Mouse (Mus musculus) gastrocnemius, postnatal 14 days (tissue): ENCODE results near the gene Lrmda. TPM values are rescaled to one million over a fixed set of nuclear protein-coding genes. Genes with fewer than 3 reads are reported as not detected.

Experiments
- DNase-seq: peaks from one replicate; pipeline ENCODE4 v3.0.0; 2021; ENCODE audit warnings: mixed read lengths
- intact Hi-C: fragments of 180-260 bp; cut with DNase I; formaldehyde crosslinking; loops from one replicate; pipeline ENCODE4 v1.15.1; 2025; ENCODE audit warnings: low total_unique reads
- total RNA-seq, 2 experiments: library from RNA; stranded (reverse); gene quantifications; 2 replicates each; pipeline ENCODE4 v1.2.3; 2021

The Lrmda gene
- total RNA-seq, 2 experiments from 2014 or later: 1.6 to 1.7 TPM

DNA sequence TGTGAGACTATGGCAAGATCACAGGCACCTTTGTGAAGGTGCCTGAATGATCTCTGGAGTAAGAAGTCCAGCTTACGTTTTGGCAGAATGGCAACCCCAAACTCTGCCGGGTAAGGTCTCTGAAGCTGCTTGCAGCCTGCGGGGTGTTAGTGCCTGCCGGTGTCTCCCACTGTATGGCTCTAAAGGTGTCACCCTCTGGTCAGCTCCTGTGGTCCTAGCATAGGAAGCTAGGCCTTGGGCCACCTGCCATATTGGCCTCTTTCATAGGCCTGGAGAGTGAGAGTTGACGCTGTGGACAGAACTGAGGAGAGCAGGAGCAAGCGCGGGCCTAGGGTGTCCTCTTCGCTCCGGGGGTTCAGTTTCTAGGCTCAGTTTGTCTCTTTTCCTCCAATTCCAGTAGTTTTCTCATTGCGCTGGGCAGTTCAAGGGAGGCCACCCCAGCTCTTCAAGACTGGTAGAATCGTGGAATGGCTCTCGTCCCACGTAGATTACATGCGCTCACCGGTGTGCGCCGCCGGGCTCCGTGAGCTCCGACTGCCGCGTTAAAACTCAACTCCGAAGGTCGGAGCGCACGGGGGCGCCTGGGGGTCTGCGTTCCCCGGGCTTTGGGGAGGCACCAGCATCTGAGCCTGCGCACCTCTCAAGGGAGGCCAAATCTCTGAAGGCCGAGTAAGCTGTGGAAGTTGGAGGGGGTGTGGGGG lies 29.0 kb upstream of the Lrmda start:
- intact Hi-C loops: no loop called here
- peak; percentile 28 for DNase-seq

DNA sequence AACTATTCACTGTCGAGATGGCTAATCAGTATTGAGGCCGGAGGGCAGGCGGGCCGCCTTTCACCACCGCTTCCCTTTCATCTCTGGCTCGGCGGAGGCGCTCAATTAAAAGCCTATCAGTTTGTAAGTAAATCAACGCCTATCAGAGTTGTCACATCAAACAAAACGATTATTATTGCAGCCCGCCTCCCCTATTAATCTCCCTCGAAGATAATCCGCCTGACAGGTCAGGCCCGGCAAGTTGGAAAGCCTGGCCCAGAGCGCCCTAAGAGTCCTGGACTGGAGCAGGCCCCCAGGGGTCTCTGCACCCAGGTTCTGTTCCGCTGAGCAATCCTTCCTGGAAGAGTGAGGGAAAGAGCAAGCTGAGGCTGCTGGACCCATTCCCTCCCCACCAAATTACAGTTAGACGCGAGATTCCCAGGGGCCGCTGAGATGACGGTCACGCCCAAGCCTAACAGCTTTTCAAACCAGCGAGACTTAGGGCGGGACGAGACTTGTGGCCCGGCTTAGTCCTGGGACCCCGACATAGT lies 28.2 kb upstream of the Lrmda start:
- peak; percentile 53 for DNase-seq
- intact Hi-C loops: no loop called here

DNA sequence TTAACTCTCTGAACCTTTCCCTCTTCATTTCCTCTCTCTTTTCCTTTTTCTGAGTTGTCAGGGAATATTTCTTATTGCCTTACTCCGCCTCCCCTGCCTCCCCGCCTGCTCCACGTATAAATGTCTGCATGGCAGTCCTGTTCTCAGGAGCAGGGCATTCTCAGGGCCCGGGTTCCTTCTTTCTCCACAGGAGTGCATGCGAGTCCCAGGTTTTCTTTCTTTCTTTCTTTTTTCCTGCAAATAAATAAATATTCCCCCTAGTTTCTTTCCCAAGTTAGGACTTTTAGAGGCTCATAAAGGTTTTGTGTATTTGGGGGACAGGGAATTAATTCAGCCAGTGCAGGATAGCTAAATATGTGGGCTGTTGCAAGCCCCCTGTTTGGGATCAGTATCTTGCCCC lies 27.7 kb upstream of the Lrmda start:
- no peak for DNase-seq
- intact Hi-C loops: no loop called here

DNA sequence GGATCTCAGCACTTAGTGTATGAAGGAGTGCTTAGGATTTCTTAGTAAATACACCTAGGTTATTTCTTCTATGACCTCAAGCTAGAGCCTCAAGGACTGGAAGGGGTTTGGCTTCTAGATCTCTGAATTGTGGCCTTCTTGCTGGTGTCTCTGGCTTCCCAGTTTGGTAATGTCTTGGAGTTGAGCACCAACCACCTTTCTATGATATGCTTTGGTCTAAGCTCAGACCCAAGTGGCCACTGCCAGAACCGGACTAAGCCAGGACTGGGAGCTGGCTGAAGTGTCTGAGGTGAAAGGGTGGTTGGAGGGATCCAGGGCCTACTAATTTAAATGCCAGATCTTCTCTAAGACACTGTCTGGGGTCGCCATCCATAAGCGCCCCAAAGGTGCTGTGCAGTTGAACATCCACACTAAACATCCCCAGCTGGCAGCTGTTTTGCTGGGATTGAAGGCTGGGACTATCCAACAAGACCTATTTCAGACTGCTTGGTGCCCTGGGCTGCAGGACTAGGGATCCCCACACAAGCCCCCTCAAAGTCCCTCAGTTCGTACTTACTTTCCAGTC lies 27.1 kb upstream of the Lrmda start:
- intact Hi-C loops: no loop called here
- DNase-seq: no peak

DNA sequence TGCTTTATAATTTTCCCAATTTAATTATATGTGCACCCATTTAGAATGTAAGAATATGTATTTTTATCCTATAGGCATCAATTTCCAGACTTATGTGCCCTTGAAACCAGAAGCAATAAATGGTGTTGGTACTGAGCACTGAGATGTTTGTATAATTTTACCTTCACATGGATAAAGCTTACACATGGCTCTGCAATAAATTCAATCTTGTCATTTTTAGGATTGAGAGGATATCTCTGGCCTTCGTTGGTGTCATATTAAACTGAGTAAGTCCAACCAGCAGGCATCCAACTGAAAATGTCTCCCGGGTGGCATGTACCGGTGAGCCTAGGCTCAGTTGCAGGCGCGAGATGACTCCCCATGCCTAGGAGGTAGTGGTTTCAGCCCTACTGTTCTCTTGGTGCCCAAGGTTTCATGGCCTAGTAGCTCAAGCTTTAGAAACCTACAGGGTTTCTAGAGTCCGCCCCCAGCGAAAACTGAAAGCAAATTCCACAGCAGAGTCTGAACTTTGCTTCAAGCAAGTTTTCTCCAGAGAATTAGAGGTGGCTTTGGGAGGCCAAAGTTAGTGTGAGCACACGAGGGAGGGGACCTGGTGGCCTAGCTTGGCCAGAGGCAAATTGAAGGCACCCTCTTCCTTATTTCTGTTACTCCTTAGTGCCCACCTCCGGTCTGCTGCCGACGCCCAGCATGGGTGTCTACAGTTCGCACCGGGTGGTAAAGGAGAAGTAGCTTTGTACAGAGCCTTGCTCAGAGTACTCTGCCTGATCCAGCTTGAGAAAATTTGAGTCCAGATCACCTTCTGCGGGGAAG lies 26.1 kb upstream of the Lrmda start:
- intact Hi-C loops: no loop called here
- no peak for DNase-seq

DNA sequence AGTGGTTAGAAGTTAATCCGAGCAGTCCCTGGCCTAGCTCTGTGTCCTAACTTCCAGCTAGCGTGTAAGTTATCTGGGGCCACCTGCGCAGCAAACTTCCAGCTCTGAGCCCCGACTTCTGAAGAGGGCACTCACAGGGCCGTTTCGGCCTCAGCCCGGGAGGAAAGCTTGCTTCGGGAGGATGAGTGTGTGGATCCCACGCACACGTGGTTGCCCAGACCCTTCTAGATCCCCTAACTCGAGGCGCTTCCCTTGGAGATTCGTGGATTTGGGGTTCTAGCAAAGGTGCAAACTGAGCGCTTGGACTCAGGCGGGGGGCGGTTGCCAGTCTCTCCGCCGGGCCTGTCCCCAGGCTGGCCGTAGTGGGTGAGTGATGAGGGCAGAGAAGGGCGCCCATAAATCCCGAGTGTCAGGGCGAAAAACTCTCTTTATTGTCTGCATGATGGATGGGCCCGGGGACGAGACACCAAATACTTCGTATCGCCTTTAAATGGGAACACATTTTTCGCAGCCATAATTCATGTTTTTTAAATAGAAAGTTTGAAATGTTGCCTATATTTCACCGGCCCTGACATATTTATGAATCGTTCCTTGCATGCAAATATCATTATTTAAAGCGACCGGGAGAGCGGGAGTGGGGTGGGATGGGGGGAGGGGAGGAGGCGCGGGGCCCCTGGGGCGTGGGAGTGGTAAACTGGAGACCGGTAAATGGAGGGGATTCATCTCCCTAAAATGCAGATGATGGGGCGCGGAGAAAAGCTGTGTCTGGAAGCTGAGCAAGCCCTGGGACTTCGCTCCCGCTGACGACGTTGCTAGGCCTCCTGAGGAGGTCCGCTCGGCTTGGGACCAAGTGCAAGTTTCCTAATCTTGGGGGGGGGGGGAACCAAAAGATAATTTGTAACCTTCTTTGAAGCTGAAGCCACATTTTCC lies 25.2 kb upstream of the Lrmda start:
- no peak for DNase-seq
- intact Hi-C loops: no loop called here

DNA sequence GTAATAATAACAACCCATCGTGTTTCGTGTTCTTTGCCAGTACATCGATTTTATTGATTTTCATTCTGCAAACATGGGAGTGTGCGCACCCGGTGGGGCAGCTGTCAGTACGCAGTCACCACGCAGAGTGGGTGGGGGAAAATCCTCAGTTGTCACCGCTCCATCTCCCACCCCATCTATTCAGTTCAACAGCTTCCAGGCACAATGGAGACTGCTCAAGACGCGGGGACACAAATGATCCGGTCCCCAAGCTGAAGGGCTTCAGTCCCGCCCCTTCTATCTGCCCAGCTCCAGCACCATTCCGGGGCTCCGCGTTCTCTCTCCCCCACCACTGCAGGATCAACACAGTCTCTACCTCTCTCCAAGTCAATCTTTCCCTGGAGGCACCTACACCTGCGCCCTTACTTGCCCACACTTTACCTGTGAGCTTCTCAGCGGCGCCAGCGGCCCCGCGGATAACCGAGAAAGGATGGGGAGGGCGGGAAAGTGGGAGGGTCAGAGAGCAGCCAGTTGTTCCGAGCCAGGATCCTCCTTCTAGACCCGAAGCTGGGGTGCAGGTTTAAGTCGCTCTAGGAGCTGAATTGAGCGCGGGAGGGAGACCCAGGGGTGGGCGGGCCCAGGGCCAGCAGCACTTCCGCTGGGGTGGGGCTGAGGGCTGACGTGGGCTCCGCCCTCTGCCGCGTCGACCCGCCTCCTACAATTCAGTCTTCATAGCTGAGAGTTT lies 24.3 kb upstream of the Lrmda start:
- peak; percentile 76 for DNase-seq
- intact Hi-C loops: no loop called here

DNA sequence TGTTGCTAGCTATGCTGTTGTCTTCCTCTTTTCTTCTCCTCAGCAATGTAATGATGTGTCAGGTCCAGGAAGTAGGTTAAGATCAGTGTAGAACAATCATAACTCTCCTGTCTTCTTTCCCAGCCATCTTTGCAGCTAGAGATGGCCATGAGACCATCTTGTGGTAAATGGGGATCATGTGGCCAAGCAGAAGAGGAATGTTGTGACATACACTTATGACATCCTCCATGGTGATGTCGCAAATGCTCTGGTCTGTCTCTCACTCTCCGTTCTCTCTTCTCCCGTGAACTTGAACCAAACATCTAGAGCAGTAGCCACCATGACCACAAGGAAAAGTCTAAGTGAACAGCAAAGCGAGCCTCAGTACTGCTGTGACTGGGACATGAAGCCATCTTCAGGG lies 19.9 kb upstream of the Lrmda start:
- intact Hi-C loops: no loop called here
- DNase-seq: no peak

DNA sequence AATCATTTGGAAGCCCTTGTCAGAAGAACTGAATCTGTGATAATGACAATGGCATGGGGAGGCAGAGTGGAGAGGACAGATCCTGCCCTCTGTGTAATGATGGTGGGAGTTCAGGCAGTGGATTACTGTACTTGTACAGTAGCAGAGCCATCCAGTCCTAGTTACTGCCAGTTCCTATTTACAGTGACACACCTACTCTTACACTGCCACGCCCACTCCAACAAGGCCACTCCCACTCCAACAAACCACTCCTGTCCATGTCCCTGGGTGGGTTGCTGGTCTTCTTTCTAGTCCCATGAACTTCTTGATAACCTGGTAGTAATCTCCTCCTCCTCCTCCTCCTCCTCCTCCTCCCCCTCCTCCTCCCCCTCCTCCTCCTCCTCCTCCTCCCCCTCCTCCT lies 16.3 kb upstream of the Lrmda start:
- no peak for DNase-seq
- intact Hi-C loops: no loop called here

DNA sequence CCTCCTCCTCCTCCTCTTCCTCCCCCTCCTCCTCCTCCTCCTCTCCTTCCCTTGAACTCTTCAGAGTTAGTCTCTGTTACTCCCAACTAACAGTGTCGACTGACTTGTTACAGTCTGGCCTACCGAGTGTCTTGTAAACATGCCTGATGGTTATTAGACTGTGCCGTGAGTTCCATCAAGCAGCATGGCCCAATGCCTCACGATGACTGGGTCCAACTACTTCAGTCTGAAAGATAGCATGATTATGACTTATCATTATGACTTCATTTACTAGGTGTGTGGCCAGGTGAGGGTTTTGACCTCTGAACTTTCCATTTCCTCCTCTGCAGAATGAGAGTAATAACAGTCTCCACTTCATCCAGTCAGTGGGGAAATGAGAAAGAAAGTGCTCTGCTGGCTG lies 15.9 kb upstream of the Lrmda start:
- no peak for DNase-seq
- intact Hi-C loops: no loop called here

DNA sequence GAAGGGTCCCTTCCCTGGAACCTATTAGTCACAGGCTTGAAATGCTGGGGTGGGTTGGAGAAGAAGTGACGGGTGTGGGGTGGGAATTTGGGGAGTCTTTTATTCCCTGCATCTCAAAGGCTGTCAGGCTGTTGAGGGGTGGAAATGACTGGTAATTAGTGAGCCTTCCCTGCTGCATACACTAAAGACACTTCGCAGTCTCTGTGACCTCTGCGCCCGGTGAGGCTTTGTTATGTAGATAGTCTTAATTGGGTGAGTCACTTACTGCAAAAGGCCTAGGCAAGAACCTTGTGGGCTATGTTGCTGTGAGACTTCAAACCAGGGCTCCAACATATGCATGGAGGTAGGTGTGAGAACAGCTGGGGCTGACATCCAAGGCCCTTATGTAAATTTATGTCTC lies 14.6 kb upstream of the Lrmda start:
- no peak for DNase-seq
- intact Hi-C loops: no loop called here

DNA sequence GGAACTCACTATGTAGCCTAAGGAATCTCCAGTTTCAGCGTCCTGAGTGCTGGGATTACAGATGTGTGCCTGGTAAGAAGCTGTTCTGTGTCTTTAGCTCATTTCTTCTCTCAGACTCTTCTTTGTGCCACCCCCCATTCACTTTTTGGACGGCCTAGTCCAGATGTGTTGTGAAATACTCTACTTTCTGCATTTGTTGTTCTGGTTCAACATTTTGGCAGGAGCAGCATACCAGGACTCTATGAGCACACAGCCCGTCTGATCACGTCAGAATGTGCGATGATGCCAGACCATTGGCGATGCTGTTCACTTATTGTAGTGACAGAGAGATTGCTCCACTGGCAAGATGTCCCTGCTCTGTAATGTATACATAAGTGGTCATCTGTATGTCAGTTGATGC lies 12.5 kb upstream of the Lrmda start:
- no peak for DNase-seq
- intact Hi-C loops: no loop called here

DNA sequence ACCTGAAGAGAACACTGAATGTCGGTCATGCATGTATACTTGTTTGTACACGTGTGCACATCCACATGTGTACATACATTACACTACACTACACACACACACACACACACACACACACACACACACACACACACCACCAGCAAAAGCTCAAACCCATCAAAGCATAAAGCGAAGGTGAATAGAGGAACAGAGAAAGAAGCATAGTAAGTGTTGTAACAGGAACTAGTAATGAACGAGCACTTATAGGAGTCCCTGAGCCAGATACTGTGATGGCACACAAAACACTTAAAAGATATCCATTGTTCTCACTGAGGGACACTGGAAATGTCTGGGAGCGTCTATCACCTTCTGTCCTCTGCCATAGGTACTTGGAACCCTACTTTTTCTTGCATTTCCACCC lies 5.2 kb upstream of the Lrmda start:
- no peak for DNase-seq
- intact Hi-C loops: no loop called here

DNA sequence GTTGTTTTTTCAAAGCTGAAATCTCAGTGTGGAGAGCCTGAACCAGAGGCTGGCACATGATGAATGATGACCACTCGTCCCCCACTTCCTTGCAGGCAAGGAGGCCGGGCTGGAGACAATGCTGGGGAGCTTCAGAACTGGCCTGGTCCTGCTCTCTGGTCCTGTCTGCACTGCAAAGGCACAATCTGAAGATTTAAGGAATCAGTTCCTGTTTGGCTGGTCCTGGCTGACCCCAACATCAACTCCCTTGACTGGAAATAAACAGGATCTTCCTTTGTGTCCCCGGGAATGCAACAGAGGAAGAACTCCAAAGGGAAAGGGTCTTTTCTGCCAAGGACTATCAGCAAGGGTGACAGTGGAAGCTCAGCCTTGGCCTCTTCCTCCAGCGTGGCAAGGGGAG lies 4.7 kb upstream of the Lrmda start:
- DNase-seq: no peak
- intact Hi-C loops: no loop called here

DNA sequence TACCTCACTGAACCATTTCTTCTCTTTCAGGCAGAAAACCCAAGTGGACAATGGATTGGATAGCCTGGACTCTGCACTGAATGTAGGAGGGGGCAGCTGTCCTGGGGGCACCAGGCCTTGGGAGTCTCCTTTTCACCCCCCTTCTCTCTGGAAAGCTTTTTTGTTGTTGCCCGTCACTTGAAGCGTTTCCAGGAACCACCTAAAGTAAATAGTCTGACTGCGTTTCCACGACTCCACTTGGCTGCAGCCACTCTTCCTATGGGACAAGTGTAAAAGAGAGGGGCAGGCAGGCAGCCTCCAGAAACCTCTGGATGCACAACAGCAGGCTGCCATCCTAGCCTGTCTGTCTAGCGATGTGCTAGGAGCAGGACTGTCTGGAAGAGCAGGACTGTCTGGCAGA lies 2.5 kb upstream of the Lrmda start:
- DNase-seq: no peak
- intact Hi-C loops: no loop called here

DNA sequence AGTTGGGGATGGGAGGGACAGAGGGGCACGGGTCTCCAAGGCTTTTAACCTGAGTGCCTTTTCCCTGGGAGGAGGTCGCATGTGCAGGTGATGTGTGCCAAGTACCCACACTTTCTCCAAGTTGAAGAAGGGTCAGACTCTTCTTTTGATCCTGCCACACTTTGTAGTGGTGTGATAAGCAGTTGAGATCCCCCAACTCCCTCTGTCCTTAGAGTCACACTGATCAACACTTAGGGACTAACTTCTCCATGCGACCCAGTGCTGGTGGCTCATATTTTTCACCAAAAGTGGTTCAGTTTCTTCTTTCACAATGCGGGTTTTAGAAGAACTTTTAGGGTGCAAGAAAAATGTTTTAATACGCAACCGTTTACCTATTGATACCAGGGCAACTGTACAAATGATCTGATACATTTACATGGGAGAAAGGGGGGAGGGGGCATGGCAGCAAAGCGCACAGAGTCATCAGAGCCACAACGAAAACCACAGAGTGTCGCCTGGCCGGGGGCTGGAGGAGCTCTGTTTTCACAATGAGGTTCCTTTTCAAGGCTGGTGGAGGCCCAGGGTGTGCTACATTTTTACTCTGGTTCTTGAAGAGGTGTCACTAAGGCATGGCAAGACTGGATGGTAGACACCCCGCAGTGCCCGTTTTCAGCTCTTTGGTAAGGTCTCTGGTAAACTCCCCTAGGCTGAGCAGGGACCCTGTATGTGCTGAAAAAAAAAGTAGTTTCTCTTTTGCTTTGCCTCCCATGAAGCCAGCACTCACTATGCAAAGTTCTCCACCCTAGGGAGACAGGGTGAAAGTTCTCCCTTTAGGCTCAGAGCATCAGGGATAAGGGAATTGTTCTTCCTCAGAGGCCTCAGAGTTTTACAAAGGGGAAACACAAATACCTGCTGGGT lies 685 bp downstream of the Lrmda start:
- intact Hi-C loops: no loop called here
- DNase-seq: no peak

DNA sequence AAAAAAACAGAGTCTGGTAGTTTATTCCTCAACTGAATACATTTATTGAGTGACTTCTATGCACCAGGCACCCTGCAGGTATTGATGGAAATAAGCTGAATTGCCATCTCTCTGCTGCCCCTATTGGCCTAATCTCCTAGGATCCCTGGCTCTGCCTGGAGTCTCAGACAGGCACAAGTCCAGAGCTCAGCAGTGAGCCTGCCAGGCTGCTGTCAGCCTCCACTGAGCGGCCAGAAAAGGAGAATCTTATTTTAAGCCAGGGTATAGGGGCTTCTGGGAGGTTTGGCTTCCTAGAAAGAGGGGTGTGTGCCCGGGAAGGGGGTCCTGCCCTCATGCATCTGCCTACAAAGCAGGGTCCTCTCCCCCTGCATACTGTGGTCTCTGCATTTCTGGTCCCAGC lies 1.4 kb downstream of the Lrmda start:
- intact Hi-C loops: no loop called here
- peak; percentile 61 for DNase-seq

DNA sequence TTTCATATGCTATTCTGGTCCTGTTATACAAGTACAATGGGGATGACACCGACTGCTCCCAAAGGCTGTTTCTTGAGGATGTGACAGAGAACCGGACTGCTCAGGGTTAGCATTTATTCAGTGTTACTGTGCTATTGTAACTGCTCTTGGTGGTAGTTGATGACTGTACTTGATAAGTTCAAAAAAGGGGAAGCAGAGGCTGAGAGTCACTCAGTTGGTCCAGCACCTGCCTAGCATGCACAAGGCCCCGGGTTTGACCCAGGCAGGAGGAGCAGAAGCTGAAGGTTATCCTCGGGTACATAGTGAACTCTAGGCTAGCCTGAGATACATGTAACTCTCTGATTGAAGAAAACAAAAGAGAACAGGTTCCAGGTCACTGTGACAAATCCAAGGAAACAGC lies 4.0 kb downstream of the Lrmda start:
- DNase-seq: no peak
- intact Hi-C loops: no loop called here
